Mouse (Mus musculus) liver, adult 2 months (tissue): ENCODE measurements around the gene Veph1. TPM values are rescaled to one million over a fixed set of nuclear protein-coding genes. Genes with fewer than 3 reads are reported as not detected.

Experiments
- DNase-seq: peaks from one replicate; pipeline ENCODE4 v3.0.0-alpha.2; 2011; ENCODE audit warnings: low read depth, low spot score; ENCODE audit errors: extremely low read depth
- H3K27ac ChIP-seq: fragments of 200-500 bp; replicated peaks from 2 replicates; pipeline ENCODE4 v1.5.1; 2012; ENCODE audit warnings: low read depth, mild to moderate bottlenecking, control low read depth, inconsistent platforms, low read length; ENCODE audit not compliant: insufficient read depth
- H3K27me3 ChIP-seq: fragments of 200-500 bp; 2 replicates; pipeline ENCODE4 v1.6.1; 2012; ENCODE audit warnings: mild to moderate bottlenecking, moderate library complexity, low read length, inconsistent platforms; ENCODE audit not compliant: control insufficient read depth, insufficient read depth
- H3K36me3 ChIP-seq: fragments of 200-500 bp; 2 replicates; pipeline ENCODE4 v1.6.1; 2012; ENCODE audit warnings: low read length, inconsistent platforms; ENCODE audit not compliant: control insufficient read depth, insufficient read depth
- H3K4me1 ChIP-seq: fragments of 200-500 bp; 2 replicates; pipeline ENCODE4 v1.6.1; 2011; ENCODE audit warnings: low read length; ENCODE audit not compliant: control insufficient read depth, insufficient read depth
- H3K4me3 ChIP-seq: fragments of 200-500 bp; 2 replicates; pipeline ENCODE4 v1.5.1; 2011; ENCODE audit warnings: low read depth, mild to moderate bottlenecking, control low read depth, low read length, moderate library complexity; ENCODE audit not compliant: insufficient read depth
- H3K79me2 ChIP-seq: fragments of 200-500 bp; 2 replicates; pipeline ENCODE4 v1.6.1; 2012; ENCODE audit warnings: inconsistent platforms, mild to moderate bottlenecking, low read length, moderate library complexity; ENCODE audit not compliant: control insufficient read depth, insufficient read depth
- H3K9ac ChIP-seq: fragments of 200-500 bp; 2 replicates; pipeline ENCODE4 v1.6.1; 2012; ENCODE audit warnings: low read depth, mild to moderate bottlenecking, control low read depth, inconsistent platforms, low read length
- CTCF ChIP-seq: fragments of 200-500 bp; IDR thresholded peaks from 2 replicates; pipeline ENCODE4 v1.5.1; 2011; ENCODE audit warnings: low read depth, low read length, control low read depth
- POLR2A ChIP-seq: fragments of 200-500 bp; IDR thresholded peaks from 2 replicates; pipeline ENCODE4 v1.6.1; 2011; ENCODE audit warnings: low read length, control low read depth; ENCODE audit not compliant: insufficient read depth; ENCODE audit errors: extremely low read depth
- WGBS: fragments of 180-500 bp; shearing (Covaris S2); methylation state at CpG from one replicate; pipeline ENCODE4 v1.1.7; 2018; 5-methylcytosine and 5-hydroxymethylcytosine counted together
- polyA plus RNA-seq: library from polyadenylated mRNA; depleted of rRNA; stranded (reverse); fragments of >200 nt; gene quantifications from 2 replicates; pipeline ENCODE4 v1.2.3, GENCODE M21; 2012
- total RNA-seq: library from RNA; depleted of rRNA; stranded (reverse); fragments of >200 nt; gene quantifications from 2 replicates; pipeline ENCODE4 v1.2.3, GENCODE M21; 2014

Gene Veph1
- total and polyA plus RNA-seq, 2 experiments: 0.10 to 0.28 TPM

GRCm38 (mm10) chr3:66087608-66088007 is 209.0 kb downstream of the Veph1 start:
- H3K27me3 ChIP-seq: no peaks in the 10 kb centered on the region
- H3K4me1 ChIP-seq: no peaks in the 10 kb centered on the region
- H3K4me3 ChIP-seq: no peak overlapping the region
- no peak for DNase-seq
- H3K27ac ChIP-seq: no peak overlapping the region
- H3K36me3 ChIP-seq: no peaks in the 10 kb centered on the region
- no peak for TF ChIP-seq CTCF
- no peak for TF ChIP-seq POLR2A
- WGBS: 86% methylated on average over 7 of the region's 7 CpGs
- no peaks in the 10 kb centered on the region for H3K79me2 ChIP-seq
- no peak overlapping the region for H3K9ac ChIP-seq

GRCm38 (mm10) chr3:66083856-66084255 is 212.8 kb downstream of the Veph1 start:
- H3K27ac ChIP-seq: no peak overlapping the region
- no peaks in the 10 kb centered on the region for H3K36me3 ChIP-seq
- no peak for DNase-seq
- WGBS: 93% methylated on average over 3 of the region's 3 CpGs
- H3K79me2 ChIP-seq: no peaks in the 10 kb centered on the region
- no peaks in the 10 kb centered on the region for H3K27me3 ChIP-seq
- H3K4me3 ChIP-seq: no peak overlapping the region
- H3K9ac ChIP-seq: no peak overlapping the region
- no peaks in the 10 kb centered on the region for H3K4me1 ChIP-seq
- TF ChIP-seq POLR2A: no peak
- TF ChIP-seq CTCF: no peak

GRCm38 (mm10) chr3:66083407-66083806 is 213.2 kb downstream of the Veph1 start:
- H3K4me3 ChIP-seq: no peak overlapping the region
- H3K9ac ChIP-seq: no peak overlapping the region
- no peaks in the 10 kb centered on the region for H3K79me2 ChIP-seq
- no peaks in the 10 kb centered on the region for H3K36me3 ChIP-seq
- H3K4me1 ChIP-seq: no peaks in the 10 kb centered on the region
- no peak for TF ChIP-seq CTCF
- TF ChIP-seq POLR2A: no peak
- DNase-seq: no peak
- no peak overlapping the region for H3K27ac ChIP-seq
- no peaks in the 10 kb centered on the region for H3K27me3 ChIP-seq
- WGBS: 79% methylated on average over 5 of the region's 5 CpGs

GRCm38 (mm10) chr3:66082975-66083374 is 213.7 kb downstream of the Veph1 start:
- no peak for DNase-seq
- Histone ChIP-seq H3K27ac (no peak overlapping the region), H3K4me3 (no peak overlapping the region), H3K4me1 (no peaks in the 10 kb centered on the region), H3K9ac (no peak overlapping the region), H3K27me3 (no peaks in the 10 kb centered on the region), H3K36me3 (no peaks in the 10 kb centered on the region), H3K79me2 (no peaks in the 10 kb centered on the region)
- TF ChIP-seq CTCF (no peak), POLR2A (no peak)
- 97% methylated on average over 4 of the region's 4 CpGs for WGBS

- Histone ChIP-seq H3K27ac (no peak overlapping the region), H3K4me3 (no peak overlapping the region), H3K27me3 (no peaks in the 10 kb centered on the region), H3K36me3 (no peaks in the 10 kb centered on the region), H3K4me1 (no peaks in the 10 kb centered on the region), H3K79me2 (no peaks in the 10 kb centered on the region), H3K9ac (no peak overlapping the region)
- 43% methylated on average over 3 of the region's 3 CpGs for WGBS
- TF ChIP-seq CTCF (no peak), POLR2A (no peak)
- peak; percentile 35 for DNase-seq
Observed at GRCm38 (mm10) chr3:66081363-66081736, 215.3 kb downstream of the Veph1 start.

GRCm38 (mm10) chr3:66080631-66081362 is 215.8 kb downstream of the Veph1 start:
- WGBS: 76% methylated on average over 4 of the region's 4 CpGs

More at GRCm38 (mm10) chr3:66080631-66081362, 215.8 kb downstream of the Veph1 start:
- no peaks in the 10 kb centered on the region for H3K36me3 ChIP-seq
- no peaks in the 10 kb centered on the region for H3K4me1 ChIP-seq
- H3K4me3 ChIP-seq: no peak overlapping the region
- H3K27ac ChIP-seq: no peak overlapping the region
- H3K79me2 ChIP-seq: no peaks in the 10 kb centered on the region
- no peak overlapping the region for H3K9ac ChIP-seq
- H3K27me3 ChIP-seq: no peaks in the 10 kb centered on the region
- TF ChIP-seq CTCF: no peak
- TF ChIP-seq POLR2A: no peak
- DNase-seq: no peak
